Mouse (Mus musculus): ENCODE results near the gene Wiz. TPM values are rescaled to one million over a fixed set of nuclear protein-coding genes. Genes with fewer than 3 reads are reported as not detected.
A peak's percentile ranks its signal among the peaks of the same experiment; 100 is the strongest.

Wiz gene
- polyA plus RNA-seq, 1 experiment, result 21.0 TPM

DNA sequence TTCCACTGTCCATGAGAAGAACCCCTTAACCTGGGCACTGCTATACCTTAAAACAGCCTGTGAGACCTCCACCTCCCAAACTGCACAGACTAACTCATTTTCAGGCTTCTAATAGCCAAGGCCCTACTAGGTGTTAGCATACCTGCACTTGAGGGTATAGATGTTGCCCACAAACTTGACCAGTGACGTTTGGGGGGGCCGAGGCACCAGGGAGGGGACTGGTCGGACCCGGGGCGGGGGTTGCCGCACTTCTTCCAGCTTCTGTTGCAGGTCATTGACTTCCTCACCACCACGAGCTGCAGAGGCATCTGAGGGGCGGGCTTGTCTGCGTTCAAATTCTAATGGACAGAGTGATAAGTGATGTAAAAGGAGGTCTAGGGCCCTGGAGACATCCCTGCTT lies 33.0 kb downstream of the Wiz start:
- no peak for TF ChIP-seq REST (IDR thresholded peaks at IDR 0.05; ENCODE audit: insufficient read depth, insufficient read length)
- no peaks in the 10 kb centered on the region for H3K27me3 ChIP-seq (ENCODE audit: control insufficient read depth, insufficient read depth, insufficient read length)
- H3K4me2 ChIP-seq (ENCODE audit: low read depth), result no peak overlapping the region
- peaks cover 35% of the 10 kb centered on the region for H3K36me3 ChIP-seq (ENCODE audit: control insufficient read depth, insufficient read depth)
- no peaks in the 10 kb centered on the region for H3K79me2 ChIP-seq (ENCODE audit: control insufficient read depth, insufficient read depth)
- H3ac ChIP-seq (ENCODE audit: control insufficient read depth, insufficient read length), result no peak overlapping the region
- no peak overlapping the region for H3K4me3 ChIP-seq

DNA sequence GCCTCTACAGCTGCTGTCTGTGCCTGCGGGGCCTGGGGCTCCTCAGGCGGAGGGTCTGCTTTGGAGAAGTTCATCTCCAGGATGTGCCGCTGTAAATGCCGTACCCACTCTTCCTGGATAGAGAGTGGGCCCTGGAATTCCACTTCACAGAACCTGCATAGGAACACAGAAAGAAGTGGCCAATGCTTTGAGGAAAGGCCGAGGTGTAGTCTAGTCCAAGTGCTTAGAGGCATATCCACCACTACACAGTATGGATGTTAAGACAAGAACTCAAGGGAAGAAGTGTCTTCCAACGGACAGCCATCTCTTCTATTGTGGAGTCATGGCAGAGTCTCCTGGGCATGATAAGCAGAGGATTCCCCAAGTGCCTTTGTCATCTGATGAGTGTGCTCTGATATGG lies 34.2 kb downstream of the Wiz start:
- Histone ChIP-seq H3K4me2 (ENCODE audit: low read depth) (no peak overlapping the region), H3K27me3 (ENCODE audit: control insufficient read depth, insufficient read depth, insufficient read length) (no peaks in the 10 kb centered on the region), H3ac (ENCODE audit: control insufficient read depth, insufficient read length) (no peak overlapping the region), H3K36me3 (ENCODE audit: control insufficient read depth, insufficient read depth) (peaks cover 27% of the 10 kb centered on the region), H3K4me3 (no peak overlapping the region), H3K79me2 (ENCODE audit: control insufficient read depth, insufficient read depth) (no peaks in the 10 kb centered on the region)
- no peak for TF ChIP-seq POLR2A (IDR thresholded peaks at IDR 0.05; ENCODE audit: insufficient read length, low read depth)
- TF ChIP-seq TCF12 (IDR thresholded peaks at IDR 0.05; ENCODE audit: insufficient read depth, poor library complexity, severe bottlenecking), result no peak
- no peak for TF ChIP-seq MYOG (IDR thresholded peaks at IDR 0.05; ENCODE audit: control insufficient read depth in 1 of 3, insufficient read depth in 1 of 3, insufficient read length in 2 of 3, low read depth in 2 of 3)
- no peak for TF ChIP-seq TCF3 (IDR thresholded peaks at IDR 0.05; ENCODE audit: insufficient read length, low read depth)
- no peak for TF ChIP-seq SRF (IDR thresholded peaks at IDR 0.05; ENCODE audit: control insufficient read depth, insufficient read length, low read depth)
- TF ChIP-seq REST (IDR thresholded peaks at IDR 0.05; ENCODE audit: insufficient read depth, insufficient read length), result no peak
- no peak for TF ChIP-seq MYOD1 (IDR thresholded peaks at IDR 0.05; ENCODE audit: control insufficient read depth in 1 of 3, insufficient read length in 2 of 3, low read depth in 2 of 3)
- TF ChIP-seq CEBPB (IDR thresholded peaks at IDR 0.05; ENCODE audit: insufficient read depth, poor library complexity, severe bottlenecking), result no peak

DNA sequence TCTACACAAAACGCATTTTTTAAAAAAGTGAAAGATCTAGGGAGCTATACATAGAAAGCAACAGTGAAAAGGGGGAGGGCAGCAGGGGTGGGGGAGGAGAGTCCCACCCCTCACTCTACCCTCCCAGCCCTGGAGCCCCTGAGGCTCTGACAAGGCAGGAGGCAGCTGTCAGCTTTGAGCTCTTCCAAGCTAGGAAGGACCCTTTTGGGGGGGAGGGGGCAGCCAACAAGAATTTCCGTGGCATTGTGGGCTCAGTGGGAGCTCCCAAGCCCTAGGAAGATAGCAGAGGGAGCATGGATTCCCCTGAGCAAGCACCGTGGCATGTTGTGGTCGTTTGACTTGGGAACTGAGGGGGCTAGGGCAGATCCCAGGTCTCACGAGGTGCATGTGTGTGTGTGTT lies 35.0 kb downstream of the Wiz start:
- H3ac ChIP-seq (ENCODE audit: control insufficient read depth, insufficient read length), result no peak overlapping the region
- peak overlapping the region; percentile 9 for H3K4me2 ChIP-seq (ENCODE audit: low read depth)
- TF ChIP-seq MAX (IDR thresholded peaks at IDR 0.05; ENCODE audit: low read depth), result no peak
- no peak for TF ChIP-seq SRF (IDR thresholded peaks at IDR 0.05; ENCODE audit: control insufficient read depth, insufficient read length, low read depth)
- TF ChIP-seq POLR2A (IDR thresholded peaks at IDR 0.05; ENCODE audit: insufficient read length, low read depth), result no peak
- TF ChIP-seq MYOG (IDR thresholded peaks at IDR 0.05; ENCODE audit: control insufficient read depth in 1 of 3, insufficient read depth in 1 of 3, insufficient read length in 2 of 3, low read depth in 2 of 3), result peak in 1 of 3 experiments; percentile 48
- TF ChIP-seq POLR2AphosphoS2 (IDR thresholded peaks at IDR 0.05; ENCODE audit: insufficient read length, low read depth), result no peak
- TF ChIP-seq REST (IDR thresholded peaks at IDR 0.05; ENCODE audit: insufficient read depth, insufficient read length), result no peak
- no peak for TF ChIP-seq TCF12 (IDR thresholded peaks at IDR 0.05; ENCODE audit: insufficient read depth, poor library complexity, severe bottlenecking)
- peaks cover 3% of the 10 kb centered on the region for H3K79me2 ChIP-seq (ENCODE audit: control insufficient read depth, insufficient read depth)
- peaks cover 27% of the 10 kb centered on the region for H3K36me3 ChIP-seq (ENCODE audit: control insufficient read depth, insufficient read depth)
- H3K27me3 ChIP-seq (ENCODE audit: control insufficient read depth, insufficient read depth, insufficient read length), result no peaks in the 10 kb centered on the region
- no peak overlapping the region for H3K4me3 ChIP-seq

DNA sequence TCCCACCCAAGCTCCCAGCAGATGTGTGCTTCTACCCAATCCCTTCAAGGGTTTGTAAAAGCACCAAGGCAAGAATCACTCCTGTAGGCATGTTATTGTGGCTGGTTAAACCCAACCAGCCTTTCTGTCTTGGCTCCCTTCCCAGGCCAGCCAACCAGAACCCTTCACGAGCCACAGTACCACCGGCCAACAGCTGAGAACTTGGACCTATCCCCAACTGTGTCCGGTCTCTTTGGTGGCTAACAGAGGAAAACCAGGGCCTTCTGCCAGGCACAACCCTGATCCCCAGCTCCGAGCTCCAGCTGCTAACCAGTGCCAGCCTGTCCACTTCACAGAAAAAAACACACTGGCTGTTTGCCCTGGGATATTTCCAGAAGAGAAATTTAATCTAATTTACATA lies 35.5 kb downstream of the Wiz start:
- H3K27me3 ChIP-seq (ENCODE audit: control insufficient read depth, insufficient read depth, insufficient read length), result no peaks in the 10 kb centered on the region
- no peak overlapping the region for H3K4me3 ChIP-seq
- peak overlapping the region; percentile 9 for H3K4me2 ChIP-seq (ENCODE audit: low read depth)
- TF ChIP-seq CEBPB (IDR thresholded peaks at IDR 0.05; ENCODE audit: insufficient read depth, poor library complexity, severe bottlenecking) (no peak), REST (IDR thresholded peaks at IDR 0.05; ENCODE audit: insufficient read depth, insufficient read length) (no peak), USF1 (IDR thresholded peaks at IDR 0.05; ENCODE audit: low read depth) (no peak), E2F4 (IDR thresholded peaks at IDR 0.05; ENCODE audit: insufficient read depth) (no peak), MAX (IDR thresholded peaks at IDR 0.05; ENCODE audit: low read depth) (no peak), MYOG (IDR thresholded peaks at IDR 0.05; ENCODE audit: control insufficient read depth in 1 of 3, insufficient read depth in 1 of 3, insufficient read length in 2 of 3, low read depth in 2 of 3) (peak; percentile 42 to 93 (median 50)), SRF (IDR thresholded peaks at IDR 0.05; ENCODE audit: control insufficient read depth, insufficient read length, low read depth) (peak; percentile 15), TCF12 (IDR thresholded peaks at IDR 0.05; ENCODE audit: insufficient read depth, poor library complexity, severe bottlenecking) (no peak), POLR2AphosphoS2 (IDR thresholded peaks at IDR 0.05; ENCODE audit: insufficient read length, low read depth) (no peak), MYOD1 (IDR thresholded peaks at IDR 0.05; ENCODE audit: control insufficient read depth in 1 of 3, insufficient read length in 2 of 3, low read depth in 2 of 3) (peak; percentile 29 to 81 (median 68)), POLR2A (IDR thresholded peaks at IDR 0.05; ENCODE audit: insufficient read length, low read depth) (no peak), TCF3 (IDR thresholded peaks at IDR 0.05; ENCODE audit: insufficient read length, low read depth) (no peak)
- H3K79me2 ChIP-seq (ENCODE audit: control insufficient read depth, insufficient read depth), result peaks cover 8% of the 10 kb centered on the region
- peaks cover 22% of the 10 kb centered on the region for H3K36me3 ChIP-seq (ENCODE audit: control insufficient read depth, insufficient read depth)
- no peak overlapping the region for H3ac ChIP-seq (ENCODE audit: control insufficient read depth, insufficient read length)

DNA sequence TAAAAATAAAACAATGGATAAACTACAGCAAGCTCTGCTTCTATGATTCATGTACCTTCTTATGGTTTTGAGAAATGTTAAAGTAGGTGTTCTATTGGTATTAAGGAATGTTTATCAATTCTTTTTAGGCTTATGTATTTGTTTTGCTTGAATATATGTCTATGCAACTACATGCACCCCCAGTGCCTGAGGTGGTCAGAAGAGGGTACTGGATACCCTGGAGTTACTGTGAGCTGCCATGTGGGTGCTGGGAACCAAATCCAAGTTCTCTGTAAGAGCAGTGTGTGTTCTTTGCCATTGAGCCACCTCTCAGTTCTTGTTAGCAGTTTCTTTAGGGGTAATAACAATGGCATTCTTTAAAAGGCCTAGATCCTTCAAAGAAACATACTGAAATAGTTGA lies 37.5 kb downstream of the Wiz start:
- Histone ChIP-seq H3K79me2 (ENCODE audit: control insufficient read depth, insufficient read depth) (peaks cover 24% of the 10 kb centered on the region), H3K4me3 (no peak overlapping the region), H3K4me2 (ENCODE audit: low read depth) (no peak overlapping the region), H3ac (ENCODE audit: control insufficient read depth, insufficient read length) (no peak overlapping the region), H3K36me3 (ENCODE audit: control insufficient read depth, insufficient read depth) (peaks cover 13% of the 10 kb centered on the region), H3K27me3 (ENCODE audit: control insufficient read depth, insufficient read depth, insufficient read length) (no peaks in the 10 kb centered on the region)
- no peak for TF ChIP-seq MYOG (IDR thresholded peaks at IDR 0.05; ENCODE audit: control insufficient read depth in 1 of 3, insufficient read depth in 1 of 3, insufficient read length in 2 of 3, low read depth in 2 of 3)
- no peak for TF ChIP-seq E2F4 (IDR thresholded peaks at IDR 0.05; ENCODE audit: insufficient read depth)
- TF ChIP-seq USF1 (IDR thresholded peaks at IDR 0.05; ENCODE audit: low read depth), result no peak
- no peak for TF ChIP-seq SRF (IDR thresholded peaks at IDR 0.05; ENCODE audit: control insufficient read depth, insufficient read length, low read depth)
- no peak for TF ChIP-seq CEBPB (IDR thresholded peaks at IDR 0.05; ENCODE audit: insufficient read depth, poor library complexity, severe bottlenecking)
- no peak for TF ChIP-seq POLR2A (IDR thresholded peaks at IDR 0.05; ENCODE audit: insufficient read length, low read depth)
- TF ChIP-seq MYOD1 (IDR thresholded peaks at IDR 0.05; ENCODE audit: control insufficient read depth in 1 of 3, insufficient read length in 2 of 3, low read depth in 2 of 3), result no peak
- no peak for TF ChIP-seq REST (IDR thresholded peaks at IDR 0.05; ENCODE audit: insufficient read depth, insufficient read length)
- TF ChIP-seq TCF12 (IDR thresholded peaks at IDR 0.05; ENCODE audit: insufficient read depth, poor library complexity, severe bottlenecking), result no peak
- no peak for TF ChIP-seq TCF3 (IDR thresholded peaks at IDR 0.05; ENCODE audit: insufficient read length, low read depth)
- no peak for TF ChIP-seq MAX (IDR thresholded peaks at IDR 0.05; ENCODE audit: low read depth)
- no peak for TF ChIP-seq POLR2AphosphoS2 (IDR thresholded peaks at IDR 0.05; ENCODE audit: insufficient read length, low read depth)

Data from myocyte (in vitro differentiated cells).